Comparison of ENCODE assay signal across 8 mouse cellular contexts in the genomic region with DNA sequence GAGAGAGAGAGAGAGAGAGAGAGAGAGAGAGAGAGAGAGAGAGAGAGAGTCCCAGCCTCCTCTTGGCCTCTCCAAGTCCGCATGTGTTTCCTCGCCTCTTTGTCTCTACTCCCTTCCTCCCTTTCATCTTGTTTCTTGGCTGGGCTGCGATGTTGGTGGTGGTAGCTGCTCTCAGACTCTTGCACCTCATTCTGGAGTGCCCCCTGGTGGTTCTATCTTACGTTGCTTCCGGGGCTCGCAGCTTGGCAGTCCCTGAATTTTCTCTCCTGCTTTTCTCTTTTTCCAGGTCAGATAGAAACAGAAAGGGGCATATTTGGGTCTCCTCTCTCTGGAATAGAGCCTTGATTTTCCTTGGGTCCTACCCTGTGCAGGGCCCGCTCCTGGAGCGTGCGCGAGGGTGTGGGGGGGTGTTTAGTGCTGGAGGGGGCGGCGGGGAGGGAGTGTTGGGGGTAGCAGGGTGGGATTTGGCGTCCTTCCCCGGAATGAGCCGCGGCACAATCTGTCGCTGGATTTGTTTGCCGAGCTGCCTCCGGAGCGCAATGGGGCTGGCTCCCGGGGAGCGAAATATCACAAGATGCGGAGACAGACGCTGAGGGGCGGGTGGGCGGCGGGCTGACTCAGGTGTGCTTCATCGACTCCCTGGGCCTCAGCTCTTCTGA. TPM values are rescaled to one million over a fixed set of nuclear protein-coding genes. Genes with fewer than 3 reads are reported as not detected.
A peak's percentile ranks its signal among the peaks of the same experiment; 100 is the strongest.
DNase-seq lines count a peak whose midpoint lies in the region; ATAC-seq and TF ChIP-seq lines count a peak whose summit lies in the region.

No protein-coding gene starts in this region.

- H3K4me1 ChIP-seq in forebrain, embryonic 13.5 days, result peaks cover 37% of the 10 kb centered on the region
- peaks cover 4% of the 10 kb centered on the region; the same call in 1 of the 2 replicates for H3K4me1 ChIP-seq in lung, postnatal 0 days (ENCODE audit: insufficient read depth, low read depth, low read length)

- peak overlapping the region; percentile 93 for H3K4me2 ChIP-seq in forebrain, embryonic 13.5 days
- H3K4me2 ChIP-seq in lung, postnatal 0 days (replicated peaks; ENCODE audit: low read depth, low read length), result peak overlapping the region; percentile 93

- peak overlapping the region; percentile 73 for H3K4me3 ChIP-seq in forebrain, embryonic 13.5 days
- H3K4me3 ChIP-seq in layer of hippocampus, adult 2 months, result peak overlapping the region; percentile 37
- peak overlapping the region; percentile 28; the same call in 1 of the 2 replicates for H3K4me3 ChIP-seq in lung, postnatal 0 days (ENCODE audit: low read depth, low read length)

- TF ChIP-seq EP300 in lung, postnatal 0 days (IDR thresholded peaks at IDR 0.05), result no peak

- H3K9ac ChIP-seq in forebrain, embryonic 13.5 days, result peak overlapping the region; percentile 46
- H3K9ac ChIP-seq in lung, postnatal 0 days (replicated peaks; ENCODE audit: low read depth), result no peak overlapping the region

- H3K27ac ChIP-seq in forebrain, embryonic 13.5 days, result peak overlapping the region; percentile 82
- peak overlapping the region; percentile 86 for H3K27ac ChIP-seq in layer of hippocampus, adult 2 months
- no peak overlapping the region for H3K27ac ChIP-seq in lung, postnatal 0 days (ENCODE audit: low read length)

- peak; percentile 79 for TF ChIP-seq CTCF in layer of hippocampus, adult 2 months (conservative IDR thresholded peaks at IDR 0.05)
- peak; percentile 74 for TF ChIP-seq CTCF in lung, postnatal 0 days (IDR thresholded peaks at IDR 0.05)

- H3K9me3 ChIP-seq in forebrain, embryonic 13.5 days (replicated peaks), result no peaks in the 10 kb centered on the region
- H3K9me3 ChIP-seq in lung, postnatal 0 days (ENCODE audit: low read length), result no peaks in the 10 kb centered on the region

- WGBS in forebrain, embryonic 13.5 days, result 1% methylated on average over 28 of the region's 28 CpGs
- 4% methylated on average over 27 of the region's 28 CpGs for WGBS in lung, postnatal 0 days

- DNase-seq in CD8-positive naive resting alpha-beta T cell, adult 2 months (ENCODE audit: low read depth in 2 of 2, low spot score in 2 of 2), result peak; percentile 47 to 61
- DNase-seq in adrenal gland, postnatal 10 days, result peak; percentile 84
- peak; percentile 86 for DNase-seq in heart, postnatal 4 days
- DNase-seq in layer of hippocampus, adult 2 months (ENCODE audit: low spot score in 2 of 2), result peak; percentile 88
- peak; percentile 83 for DNase-seq in lung, postnatal 0 days (ENCODE audit: low spot score)
- DNase-seq in ovary, postnatal 14 days (ENCODE audit: low spot score), result peak; percentile 69
- DNase-seq in thymus, postnatal 10 days (ENCODE audit: low spot score in 2 of 2), result peak; percentile 57 to 83

- ATAC-seq in forebrain, embryonic 13.5 days, result peak; percentile 61
- ATAC-seq in lung, postnatal 0 days, result peak; percentile 30; the same call in 1 of the 2 replicates

- H3K36me3 ChIP-seq in forebrain, embryonic 13.5 days (ENCODE audit: poor library complexity, severe bottlenecking), result no peaks in the 10 kb centered on the region
- no peaks in the 10 kb centered on the region for H3K36me3 ChIP-seq in lung, postnatal 0 days (ENCODE audit: insufficient read depth, low read length)

- H3K27me3 ChIP-seq in forebrain, embryonic 13.5 days, result peaks cover 68% of the 10 kb centered on the region
- H3K27me3 ChIP-seq in lung, postnatal 0 days (replicated peaks; ENCODE audit: insufficient read depth, low read length), result peaks cover 28% of the 10 kb centered on the region

RNA-seq across cellular contexts. Expression of gene Rtn4rl2, which starts 2.3 kb away (rescaled TPM):
- total RNA-seq in adrenal gland, postnatal 10 days (2021), result 1 to 10 TPM; 1.3 to 2.1 TPM
- polyA plus RNA-seq in forebrain, embryonic 13.5 days (2015; fragmentation: Nextera tagmentation; extraction: Ambion mirVana), result 3.6 and 5.6 TPM in 2 replicates
- total RNA-seq in heart, postnatal 4 days (2021), result 1 to 10 TPM; 3.2 to 4.1 TPM
- total RNA-seq in layer of hippocampus, adult 2 months (2021), result 10 to 100 TPM; 85.9 to 88.8 TPM
- polyA plus RNA-seq in lung, postnatal 0 days (2015; fragmentation: Nextera tagmentation; extraction: Ambion mirVana), result 0.62 and 1.1 TPM in 2 replicates

RNA-seq across cellular contexts. Expression of gene Slc43a3, which starts 47.6 kb away (rescaled TPM):
- 10 to 100 TPM; 56.3 to 69.7 TPM for total RNA-seq in adrenal gland, postnatal 10 days (2021)
- 5.9 and 6.6 TPM in 2 replicates for polyA plus RNA-seq in forebrain, embryonic 13.5 days (2015; fragmentation: Nextera tagmentation; extraction: Ambion mirVana)
- 10 to 100 TPM; 44.1 to 52.6 TPM for total RNA-seq in heart, postnatal 4 days (2021)
- total RNA-seq in layer of hippocampus, adult 2 months (2021), result under 1 TPM; 0.61 to 0.84 TPM
- 121 and 122 TPM in 2 replicates for polyA plus RNA-seq in lung, postnatal 0 days (2015; fragmentation: Nextera tagmentation; extraction: Ambion mirVana)

RNA-seq across cellular contexts. Expression of gene Slc43a1, which starts 50.1 kb away (rescaled TPM):
- total RNA-seq in adrenal gland, postnatal 10 days (2021), result 1 to 10 TPM; 7.9 to 8.0 TPM
- 5.4 and 7.5 TPM in 2 replicates for polyA plus RNA-seq in forebrain, embryonic 13.5 days (2015; fragmentation: Nextera tagmentation; extraction: Ambion mirVana)
- total RNA-seq in heart, postnatal 4 days (2021), result 1 to 10 TPM; 2.1 to 2.7 TPM
- total RNA-seq in layer of hippocampus, adult 2 months (2021), result under 1 TPM; 0.27 to 0.79 TPM
- polyA plus RNA-seq in lung, postnatal 0 days (2015; fragmentation: Nextera tagmentation; extraction: Ambion mirVana), result 4.9 and 6.6 TPM in 2 replicates

Comparison
In these comparisons a context has a peak if more than half of its experiments do, and no peak if none do; other contexts are left out.
1. RNA of gene Rtn4rl2, which starts 2.3 kb away (total RNA-seq): 85.9 to 88.8 TPM in layer of hippocampus, adult 2 months; 3.2 to 4.1 TPM in heart, postnatal 4 days and 1.3 to 2.1 TPM in adrenal gland, postnatal 10 days; every median in the first group is over 10 times any median in the second.
2. RNA of gene Slc43a3, which starts 47.6 kb away (total RNA-seq): 56.3 to 69.7 TPM in adrenal gland, postnatal 10 days and 44.1 to 52.6 TPM in heart, postnatal 4 days; 0.61 to 0.84 TPM in layer of hippocampus, adult 2 months; every median in the first group is over 10 times any median in the second.
3. Peak in every context shown above with its lines, with median percentiles within 50 percentile points of each other: DNase-seq and H3K4me3 ChIP-seq.